Mouse (Mus musculus): Measurements from ENCODE around the gene Lcn10. TPM values are rescaled to one million over a fixed set of nuclear protein-coding genes. Genes with fewer than 3 reads are reported as not detected.

Lcn10 gene
- not detected in 2 replicates for polyA plus RNA-seq (2015; fragmentation: Nextera tagmentation; extraction: Ambion mirVana)

DNA sequence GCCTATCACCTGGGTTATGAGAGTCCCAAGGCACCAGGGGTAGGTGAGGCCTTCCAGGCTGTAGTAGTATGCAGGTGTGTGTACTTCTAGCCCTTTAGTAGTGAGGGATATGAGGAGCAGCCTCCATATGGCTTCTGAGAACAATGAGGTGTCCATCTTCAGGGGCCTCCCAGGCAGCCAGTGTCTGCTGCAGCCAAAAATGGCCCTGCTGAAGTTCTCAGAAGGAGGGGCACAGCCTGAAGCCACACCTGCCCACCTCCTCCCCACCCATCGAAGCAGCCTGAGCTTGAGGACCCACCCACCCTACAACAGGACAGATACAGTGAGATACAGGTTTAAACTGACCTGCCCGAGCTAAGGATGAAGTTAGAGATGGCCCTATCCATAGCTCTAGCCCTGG is at the start of gene Lcn10:
TSS of gene Lcn10 (plus strand) at position 301 of the 400 bp plus-strand sequence.
- no peak for ATAC-seq
- no peak for TF ChIP-seq CTCF (IDR thresholded peaks at IDR 0.05; ENCODE audit: low read depth)
- Histone ChIP-seq H3K9me3 (ENCODE audit: control insufficient read depth) (no peaks in the 10 kb centered on the region), H3K27ac (ENCODE audit: low read depth, low read length) (no peak within 1 kb of the TSS), H3K4me3 (ENCODE audit: low read depth, low read length) (no peak within 1 kb of the TSS), H3K4me2 (replicated peaks; ENCODE audit: low read depth) (no peak within 1 kb of the TSS), H3K36me3 (ENCODE audit: control insufficient read depth, insufficient read depth) (no peaks in the 10 kb centered on the region), H3K27me3 (replicated peaks; ENCODE audit: control insufficient read depth, insufficient read depth, low read length) (no peaks in the 10 kb centered on the region), H3K4me1 (replicated peaks; ENCODE audit: control insufficient read depth, insufficient read depth, low read length) (no peaks in the 10 kb centered on the region), H3K9ac (ENCODE audit: low read depth, low read length) (no peak within 1 kb of the TSS)
- WGBS: 65% methylated on average over 2 of the region's 2 CpGs

DNA sequence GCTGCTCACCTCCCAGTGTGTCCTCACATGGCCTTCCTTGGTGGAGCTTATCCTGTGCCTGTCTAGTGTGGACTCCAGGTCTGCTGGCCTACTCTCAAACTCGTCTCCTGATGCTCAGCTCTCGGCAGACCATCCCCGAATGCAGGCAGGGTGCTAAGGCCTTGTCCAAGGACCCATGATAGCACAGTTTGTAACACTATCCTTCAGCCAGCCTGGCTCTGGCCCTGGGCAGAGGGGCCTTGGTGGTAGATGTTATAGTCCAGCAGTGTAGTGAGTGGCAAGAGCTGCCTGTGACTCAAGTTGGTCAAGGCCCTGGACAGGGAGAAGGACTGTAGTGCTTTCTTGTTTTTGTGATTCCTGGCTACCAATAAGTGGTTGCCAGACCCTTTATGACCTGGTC is 48.9 kb upstream of the Lcn10 start:
- no peak for TF ChIP-seq CTCF (IDR thresholded peaks at IDR 0.05; ENCODE audit: low read depth)
- H3K36me3 ChIP-seq (ENCODE audit: control insufficient read depth, insufficient read depth): no peaks in the 10 kb centered on the region
- 81% methylated on average over 3 of the region's 3 CpGs for WGBS
- no peaks in the 10 kb centered on the region for H3K4me1 ChIP-seq (replicated peaks; ENCODE audit: control insufficient read depth, insufficient read depth, low read length)
- no peaks in the 10 kb centered on the region for H3K9me3 ChIP-seq (ENCODE audit: control insufficient read depth)
- H3K4me3 ChIP-seq (ENCODE audit: low read depth, low read length): no peak overlapping the region
- no peaks in the 10 kb centered on the region for H3K27me3 ChIP-seq (replicated peaks; ENCODE audit: control insufficient read depth, insufficient read depth, low read length)
- H3K9ac ChIP-seq (ENCODE audit: low read depth, low read length): no peak overlapping the region
- ATAC-seq: no peak
- no peak overlapping the region for H3K27ac ChIP-seq (ENCODE audit: low read depth, low read length)
- H3K4me2 ChIP-seq (replicated peaks; ENCODE audit: low read depth): no peak overlapping the region

DNA sequence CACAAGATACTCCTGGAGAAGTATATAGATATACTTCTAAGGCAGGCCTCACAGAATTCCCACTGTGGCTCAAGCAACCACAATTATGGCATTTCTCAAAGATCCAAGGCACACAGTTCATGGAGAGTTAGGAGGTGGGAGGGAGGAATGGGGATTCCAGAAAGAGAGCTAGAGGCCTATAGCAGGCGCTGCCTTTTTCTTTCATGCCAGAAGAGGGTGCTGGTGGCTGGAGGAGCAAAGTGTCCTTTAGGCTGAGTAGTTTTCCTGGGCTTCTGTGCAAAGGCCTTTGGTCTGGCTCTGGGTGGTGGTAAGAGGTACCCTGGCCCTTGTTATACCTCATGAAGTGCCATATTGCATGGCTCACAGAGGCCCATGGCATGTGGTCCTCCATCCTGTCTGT is 48.5 kb upstream of the Lcn10 start:
- no peak for ATAC-seq
- Histone ChIP-seq H3K4me1 (replicated peaks; ENCODE audit: control insufficient read depth, insufficient read depth, low read length) (no peaks in the 10 kb centered on the region), H3K27me3 (replicated peaks; ENCODE audit: control insufficient read depth, insufficient read depth, low read length) (no peaks in the 10 kb centered on the region), H3K9ac (ENCODE audit: low read depth, low read length) (no peak overlapping the region), H3K4me2 (replicated peaks; ENCODE audit: low read depth) (no peak overlapping the region), H3K36me3 (ENCODE audit: control insufficient read depth, insufficient read depth) (no peaks in the 10 kb centered on the region), H3K27ac (ENCODE audit: low read depth, low read length) (no peak overlapping the region), H3K4me3 (ENCODE audit: low read depth, low read length) (no peak overlapping the region), H3K9me3 (ENCODE audit: control insufficient read depth) (no peaks in the 10 kb centered on the region)
- TF ChIP-seq CTCF (IDR thresholded peaks at IDR 0.05; ENCODE audit: low read depth): peak; percentile 43
- WGBS: 53% methylated on average over 1 of the region's 1 CpGs

DNA sequence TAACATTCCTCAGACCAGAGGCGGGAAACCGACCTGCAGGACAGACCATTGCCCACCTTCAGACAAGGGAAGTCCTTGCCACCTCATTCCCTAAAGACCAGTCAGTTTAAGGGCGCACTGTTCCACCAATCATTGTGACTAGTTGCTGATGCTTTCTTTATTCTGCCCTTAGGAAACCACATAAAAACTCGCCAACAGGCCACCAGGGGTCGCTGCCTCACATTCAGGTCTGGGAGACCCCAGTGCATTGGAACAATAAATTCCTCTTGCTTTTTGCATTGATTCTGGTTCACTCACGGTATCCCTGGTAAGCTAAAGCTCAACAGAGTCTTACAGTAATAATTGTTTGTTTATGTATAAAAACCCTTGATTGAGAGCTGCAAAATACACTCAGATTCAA is 42.6 kb upstream of the Lcn10 start:
- Histone ChIP-seq H3K9ac (ENCODE audit: low read depth, low read length) (no peak overlapping the region), H3K4me3 (ENCODE audit: low read depth, low read length) (no peak overlapping the region), H3K4me1 (replicated peaks; ENCODE audit: control insufficient read depth, insufficient read depth, low read length) (no peaks in the 10 kb centered on the region), H3K27me3 (replicated peaks; ENCODE audit: control insufficient read depth, insufficient read depth, low read length) (no peaks in the 10 kb centered on the region), H3K36me3 (ENCODE audit: control insufficient read depth, insufficient read depth) (no peaks in the 10 kb centered on the region), H3K27ac (ENCODE audit: low read depth, low read length) (no peak overlapping the region), H3K4me2 (replicated peaks; ENCODE audit: low read depth) (no peak overlapping the region), H3K9me3 (ENCODE audit: control insufficient read depth) (no peaks in the 10 kb centered on the region)
- no peak for ATAC-seq
- 18% methylated on average over 6 of the region's 6 CpGs for WGBS
- peak; percentile 73 for TF ChIP-seq CTCF (IDR thresholded peaks at IDR 0.05; ENCODE audit: low read depth)

DNA sequence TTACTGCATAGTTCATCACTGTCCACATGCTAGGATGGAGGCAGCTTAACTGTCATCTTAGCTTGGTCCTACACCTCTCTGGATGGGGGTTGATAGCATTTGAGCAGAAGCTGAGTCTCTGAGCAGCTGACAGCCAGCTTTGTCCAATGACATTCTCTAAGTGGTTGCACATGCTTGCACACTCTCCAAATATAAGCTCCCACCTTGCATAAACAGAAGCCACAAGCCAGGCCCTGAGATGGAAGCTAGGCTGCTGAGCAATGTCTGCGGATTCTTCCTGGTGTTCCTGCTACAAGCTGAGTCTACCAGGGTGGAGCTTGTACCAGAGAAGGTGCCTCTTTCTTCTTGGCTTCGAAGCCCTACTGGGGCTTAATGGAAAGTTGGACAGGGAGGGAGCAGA is 29.6 kb upstream of the Lcn10 start, which contains the start of gene Lcn8:
TSS of gene Lcn8 (plus strand) at position 219 of the 400 bp plus-strand sequence.
- no peaks in the 10 kb centered on the region for H3K9me3 ChIP-seq (ENCODE audit: control insufficient read depth)
- TF ChIP-seq CTCF (IDR thresholded peaks at IDR 0.05; ENCODE audit: low read depth): no peak
- no peaks in the 10 kb centered on the region for H3K4me1 ChIP-seq (replicated peaks; ENCODE audit: control insufficient read depth, insufficient read depth, low read length)
- no peaks in the 10 kb centered on the region for H3K27me3 ChIP-seq (replicated peaks; ENCODE audit: control insufficient read depth, insufficient read depth, low read length)
- no peak for ATAC-seq
- no peak within 1 kb of the TSS for H3K27ac ChIP-seq (ENCODE audit: low read depth, low read length)
- WGBS: 77% methylated on average over 2 of the region's 2 CpGs
- H3K9ac ChIP-seq (ENCODE audit: low read depth, low read length): no peak within 1 kb of the TSS
- no peaks in the 10 kb centered on the region for H3K36me3 ChIP-seq (ENCODE audit: control insufficient read depth, insufficient read depth)
- H3K4me3 ChIP-seq (ENCODE audit: low read depth, low read length): no peak within 1 kb of the TSS
- H3K4me2 ChIP-seq (replicated peaks; ENCODE audit: low read depth): no peak within 1 kb of the TSS

DNA sequence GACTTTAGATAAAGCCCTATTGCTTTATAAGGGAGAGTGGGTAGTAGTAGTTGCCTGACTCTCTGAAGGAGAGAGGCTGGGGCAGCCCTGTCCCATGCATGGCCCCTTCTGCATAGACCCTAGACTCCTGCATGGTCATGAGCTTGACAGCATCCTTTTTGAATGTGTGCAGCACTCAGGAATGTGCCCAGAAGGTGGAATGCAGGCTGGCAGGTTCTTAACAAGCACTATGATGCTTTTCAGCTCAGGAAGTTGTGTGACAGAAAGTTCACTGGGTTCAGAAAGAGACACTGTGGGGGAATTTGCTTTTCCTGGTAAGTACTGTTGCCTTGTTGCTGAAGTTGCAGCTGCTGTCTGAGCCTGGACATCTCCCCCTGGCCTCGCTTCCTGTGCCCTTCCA is 28.0 kb upstream of the Lcn10 start:
- Histone ChIP-seq H3K36me3 (ENCODE audit: control insufficient read depth, insufficient read depth) (no peaks in the 10 kb centered on the region), H3K9me3 (ENCODE audit: control insufficient read depth) (no peaks in the 10 kb centered on the region), H3K4me2 (replicated peaks; ENCODE audit: low read depth) (no peak overlapping the region), H3K4me3 (ENCODE audit: low read depth, low read length) (no peak overlapping the region), H3K9ac (ENCODE audit: low read depth, low read length) (no peak overlapping the region), H3K27me3 (replicated peaks; ENCODE audit: control insufficient read depth, insufficient read depth, low read length) (no peaks in the 10 kb centered on the region), H3K4me1 (replicated peaks; ENCODE audit: control insufficient read depth, insufficient read depth, low read length) (no peaks in the 10 kb centered on the region), H3K27ac (ENCODE audit: low read depth, low read length) (no peak overlapping the region)
- 58% methylated on average over 1 of the region's 1 CpGs for WGBS
- no peak for TF ChIP-seq CTCF (IDR thresholded peaks at IDR 0.05; ENCODE audit: low read depth)
- ATAC-seq: no peak

DNA sequence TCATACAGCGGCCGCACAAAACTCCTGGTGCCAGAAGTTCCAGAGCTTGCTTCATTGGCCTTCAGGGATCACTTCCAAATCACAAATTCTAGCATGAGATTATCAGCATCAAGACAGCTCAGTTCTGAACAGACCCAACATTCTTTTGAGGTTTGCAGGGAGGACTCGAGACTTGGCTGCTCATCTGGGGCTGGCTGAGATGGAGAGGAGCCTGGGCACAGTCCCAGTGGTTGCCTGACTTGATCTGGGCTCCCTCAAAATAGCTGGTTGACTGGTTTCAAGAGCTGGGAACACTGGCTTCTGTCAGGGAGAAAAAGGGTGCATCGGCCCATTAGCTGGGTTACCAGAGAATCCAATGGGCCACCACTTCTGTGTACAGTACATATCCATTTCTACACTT is 25.8 kb upstream of the Lcn10 start:
- TF ChIP-seq CTCF (IDR thresholded peaks at IDR 0.05; ENCODE audit: low read depth): no peak
- ATAC-seq: no peak

More for the DNA sequence above, 25.8 kb upstream of the Lcn10 start:
- H3K4me3 ChIP-seq (ENCODE audit: low read depth, low read length): no peak overlapping the region
- H3K27me3 ChIP-seq (replicated peaks; ENCODE audit: control insufficient read depth, insufficient read depth, low read length): no peaks in the 10 kb centered on the region
- H3K4me2 ChIP-seq (replicated peaks; ENCODE audit: low read depth): no peak overlapping the region
- H3K27ac ChIP-seq (ENCODE audit: low read depth, low read length): no peak overlapping the region
- H3K4me1 ChIP-seq (replicated peaks; ENCODE audit: control insufficient read depth, insufficient read depth, low read length): no peaks in the 10 kb centered on the region
- H3K36me3 ChIP-seq (ENCODE audit: control insufficient read depth, insufficient read depth): no peaks in the 10 kb centered on the region
- H3K9ac ChIP-seq (ENCODE audit: low read depth, low read length): no peak overlapping the region
- no peaks in the 10 kb centered on the region for H3K9me3 ChIP-seq (ENCODE audit: control insufficient read depth)
- WGBS: 75% methylated on average over 4 of the region's 4 CpGs
